ENCODE assay signal across 1 mouse cellular context in the genomic region with DNA sequence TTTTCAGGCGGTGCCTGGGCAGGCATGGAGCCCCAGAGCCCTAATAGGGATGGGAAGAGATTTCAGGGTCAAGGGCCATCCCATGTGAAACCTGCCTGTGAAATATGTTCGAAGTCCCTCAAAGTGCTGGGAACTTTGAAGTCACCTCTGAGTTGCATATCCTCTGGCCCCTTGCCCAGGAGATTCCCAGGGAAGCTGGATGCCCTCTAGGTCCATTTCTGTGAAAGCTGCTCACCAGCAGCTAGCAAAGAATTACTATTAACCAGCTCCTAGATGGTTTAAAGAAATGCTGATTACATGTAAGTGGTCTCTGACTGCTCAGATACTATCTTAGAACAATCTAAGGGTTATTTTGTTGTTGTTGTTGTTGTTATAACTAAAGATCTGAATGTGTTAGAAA. TPM values are rescaled to one million over a fixed set of nuclear protein-coding genes. Genes with fewer than 3 reads are reported as not detected.
"Had no signal": no experiment of that assay in that cellular context is flagged by ENCODE, and none has a peak within 500 bp of the region (broad histone marks: within the 10 kb centered on the region; RNA-seq: fewer than 3 reads in every experiment).

No protein-coding gene starts in this region.

RNA-seq across cellular contexts. Expression of gene Tnfrsf23, which starts 1.1 kb away (rescaled TPM):
- total RNA-seq: monocyte, adult 5-6 weeks had no signal
